Mouse (Mus musculus) lung, postnatal 36 days (tissue): Measurements from ENCODE around the gene Zfp768.
"Not testable (repeated sequence)": the region's sequence is repeated elsewhere in the genome, so short reads cannot be mapped to it uniquely, and the experiment has no call there.

Source experiments
- DNase-seq: peaks from one replicate; pipeline ENCODE4 v3.0.0; 2022; ENCODE audit warnings: mixed read lengths

Zfp768 gene

DNA sequence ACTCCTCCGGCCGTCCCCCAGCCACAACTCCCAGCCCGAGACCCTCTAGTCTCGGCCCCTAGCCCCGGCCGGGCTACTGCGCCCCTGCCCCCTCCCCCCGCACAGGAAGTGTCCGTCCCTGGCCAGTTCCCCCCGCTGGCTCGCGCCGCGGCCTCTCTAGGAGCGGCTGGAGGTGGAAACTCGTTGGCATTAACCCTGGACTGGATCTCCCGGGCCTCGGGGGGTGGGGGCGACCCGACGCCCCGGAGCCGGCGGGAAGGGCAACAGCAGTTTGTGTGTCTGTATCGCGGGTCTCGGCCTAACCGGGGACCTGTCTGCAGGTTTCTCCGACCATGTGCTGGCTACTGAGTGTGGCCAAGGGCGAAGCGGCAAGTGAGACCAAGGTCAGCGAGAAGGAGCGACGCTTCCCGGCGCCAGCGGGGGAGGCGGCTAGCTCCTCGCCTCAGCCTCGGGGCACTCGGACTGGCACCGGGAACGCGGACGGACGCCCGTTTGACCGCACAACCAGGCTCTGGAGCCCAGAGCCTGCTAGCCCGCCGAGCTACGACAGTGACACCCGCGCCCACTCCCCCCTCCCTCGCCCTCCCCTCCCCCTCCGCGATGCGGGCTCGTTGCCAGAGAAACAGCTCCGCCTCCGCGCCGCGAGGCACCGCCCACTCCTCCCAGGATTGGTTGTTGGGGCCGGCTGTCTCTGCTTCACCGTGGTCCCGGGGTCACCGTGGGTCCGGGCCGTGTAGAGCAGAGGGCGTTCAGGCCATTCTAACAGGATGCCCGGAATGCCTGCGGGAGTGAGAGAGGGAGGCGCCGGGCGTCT, at the start of gene Zfp768:
Gene Zfp768 (minus strand): TSS at position 78 of the 814 bp plus-strand sequence.
- DNase-seq, result peak; percentile 94

DNA sequence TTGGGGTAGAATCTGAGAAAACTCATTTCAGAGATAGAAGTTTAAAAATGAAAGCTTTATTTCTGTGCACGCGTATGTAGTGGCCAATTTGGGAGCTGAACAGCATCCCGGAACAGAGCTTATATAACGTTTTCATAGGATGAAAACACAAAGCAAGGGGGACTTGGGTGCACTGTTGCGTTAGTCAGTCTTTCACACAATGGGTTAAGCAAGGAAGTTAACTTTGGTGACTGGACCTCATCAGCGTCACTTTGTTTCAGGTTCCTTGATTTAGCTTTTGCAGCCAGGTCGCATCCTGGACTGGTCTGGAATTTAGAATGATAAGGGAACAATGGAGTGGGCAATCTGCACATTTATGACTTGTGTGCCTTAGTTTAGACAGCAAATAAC, 48.5 kb upstream of the Zfp768 start:
- DNase-seq, result no peak

DNA sequence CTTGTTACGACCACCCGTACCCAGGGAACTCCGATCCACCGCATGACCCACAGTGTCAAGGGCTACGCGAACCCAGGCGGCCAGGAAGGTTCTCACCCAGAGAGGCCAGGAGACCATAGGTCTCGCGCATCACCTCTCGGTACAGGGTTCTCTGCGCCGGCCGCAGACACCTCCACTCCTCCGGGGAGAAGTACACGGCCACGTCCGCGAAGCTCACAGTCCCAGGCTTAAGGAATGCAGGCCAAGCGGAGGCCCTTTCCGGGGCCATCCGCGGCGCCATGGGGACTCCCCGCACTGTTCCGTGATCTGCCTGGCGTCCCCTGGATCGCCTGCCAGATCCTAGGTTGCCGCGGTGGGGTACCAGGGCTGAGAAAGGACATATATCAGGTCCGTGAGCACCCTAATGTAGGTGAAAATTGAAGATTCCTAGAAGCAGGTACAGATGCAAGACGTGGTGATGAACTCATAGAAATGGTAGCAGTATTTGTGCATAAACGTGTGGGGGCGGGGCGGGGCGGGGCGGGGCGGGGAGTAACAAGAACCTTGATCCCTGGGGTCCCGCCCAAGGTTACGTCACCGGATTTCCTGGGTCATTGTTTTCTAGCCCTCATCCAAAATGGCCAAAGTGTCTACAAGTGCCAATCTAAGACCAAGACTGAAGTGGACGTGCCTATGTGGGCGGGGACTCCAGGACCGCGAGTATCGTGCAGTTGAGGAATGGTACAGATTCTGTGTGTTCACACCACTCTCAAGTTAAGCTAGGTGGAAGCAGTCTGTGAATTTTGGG, 48.0 kb upstream of the Zfp768 start, which contains the start of gene E430018J23Rik:
Gene E430018J23Rik (minus strand): TSS at position 473 of the 787 bp plus-strand sequence.
- DNase-seq, result peak; percentile 100

DNA sequence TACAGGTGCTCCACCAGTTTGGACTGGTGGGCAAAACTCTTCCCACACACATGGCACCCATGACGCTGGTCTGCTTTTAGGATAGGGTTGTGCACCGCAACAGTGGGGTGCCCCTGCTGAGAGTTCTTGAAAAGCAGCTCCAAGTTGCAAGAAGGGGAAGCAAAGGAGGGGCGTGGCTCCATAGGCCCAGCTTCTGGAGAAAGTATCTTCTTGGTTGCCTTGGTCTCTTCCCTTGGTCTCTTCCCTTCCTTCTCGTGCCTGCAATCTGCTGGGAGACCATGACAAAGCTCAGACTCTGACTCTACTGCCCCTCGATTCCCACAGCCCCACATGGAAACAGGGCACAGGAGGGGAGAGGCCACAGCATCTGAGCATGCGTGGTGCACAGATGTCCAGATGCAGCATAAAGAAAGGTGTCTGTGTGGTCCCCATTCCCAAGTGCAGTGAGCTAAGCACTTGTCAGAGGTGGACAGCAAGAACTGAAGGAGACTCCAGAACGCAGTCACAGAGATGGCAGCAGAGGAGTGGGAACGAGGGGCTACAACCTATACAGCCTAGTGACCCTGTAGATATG, 46.9 kb upstream of the Zfp768 start:
- DNase-seq, result no peak

DNA sequence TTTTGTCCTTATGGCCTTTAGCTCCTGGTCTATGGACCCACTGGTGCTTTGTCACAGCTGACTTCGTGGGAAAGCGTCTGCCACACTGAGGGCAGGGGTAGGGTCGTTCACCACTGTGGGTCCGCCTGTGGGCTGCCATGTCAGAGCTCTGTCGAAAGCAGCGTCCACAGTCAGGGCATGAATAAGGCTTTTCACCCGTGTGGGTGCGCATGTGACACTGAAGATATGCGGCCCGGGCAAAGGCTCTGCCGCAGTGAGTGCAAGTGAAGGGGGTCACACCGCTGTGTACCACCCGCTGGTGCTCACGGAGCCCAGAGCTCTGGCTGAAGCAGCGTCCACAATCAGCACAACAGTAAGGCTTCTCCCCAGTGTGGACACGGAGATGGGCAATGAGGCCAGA, 46.1 kb upstream of the Zfp768 start:
- no peak for DNase-seq

DNA sequence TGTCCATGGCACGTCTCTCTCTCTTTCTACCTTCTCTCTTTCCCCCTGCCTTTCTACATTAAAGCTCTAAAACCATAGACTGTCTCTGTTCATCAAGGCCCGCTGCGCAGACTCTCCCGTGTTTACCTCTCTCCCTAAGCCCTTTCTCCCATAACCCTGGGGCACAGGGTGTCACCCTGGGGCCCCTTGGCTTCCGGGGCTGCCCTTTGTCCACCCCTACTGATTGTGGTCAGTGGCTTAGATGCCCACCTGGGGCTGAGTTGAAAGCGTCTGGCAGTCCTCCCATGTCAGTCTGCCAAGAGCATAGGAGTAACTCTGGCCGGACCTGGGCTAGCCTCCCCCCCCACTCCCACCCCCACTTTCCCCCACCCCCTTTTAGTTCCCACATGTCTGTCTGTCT, 44.9 kb upstream of the Zfp768 start:
- DNase-seq, result no peak

DNA sequence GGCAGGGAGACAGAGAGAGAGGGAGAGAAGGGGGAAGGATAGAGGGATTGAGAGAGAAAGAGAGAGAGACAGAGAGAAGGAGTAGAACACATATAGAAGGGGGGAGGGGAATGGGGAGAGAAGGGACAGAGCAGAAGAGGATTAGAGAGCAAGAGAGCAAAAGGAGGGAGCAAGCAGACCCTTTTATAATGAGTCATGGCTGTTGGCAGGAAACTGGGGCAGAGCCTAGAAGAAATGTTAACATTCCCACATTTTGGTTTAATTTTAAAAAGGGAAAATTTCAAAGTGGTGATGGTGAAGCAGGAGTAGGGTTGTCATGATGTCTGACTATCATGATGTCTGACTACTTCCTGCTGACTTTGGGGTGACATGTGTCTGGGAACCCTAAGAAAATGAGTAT, 42.8 kb upstream of the Zfp768 start:
- not testable (repeated sequence) for DNase-seq

DNA sequence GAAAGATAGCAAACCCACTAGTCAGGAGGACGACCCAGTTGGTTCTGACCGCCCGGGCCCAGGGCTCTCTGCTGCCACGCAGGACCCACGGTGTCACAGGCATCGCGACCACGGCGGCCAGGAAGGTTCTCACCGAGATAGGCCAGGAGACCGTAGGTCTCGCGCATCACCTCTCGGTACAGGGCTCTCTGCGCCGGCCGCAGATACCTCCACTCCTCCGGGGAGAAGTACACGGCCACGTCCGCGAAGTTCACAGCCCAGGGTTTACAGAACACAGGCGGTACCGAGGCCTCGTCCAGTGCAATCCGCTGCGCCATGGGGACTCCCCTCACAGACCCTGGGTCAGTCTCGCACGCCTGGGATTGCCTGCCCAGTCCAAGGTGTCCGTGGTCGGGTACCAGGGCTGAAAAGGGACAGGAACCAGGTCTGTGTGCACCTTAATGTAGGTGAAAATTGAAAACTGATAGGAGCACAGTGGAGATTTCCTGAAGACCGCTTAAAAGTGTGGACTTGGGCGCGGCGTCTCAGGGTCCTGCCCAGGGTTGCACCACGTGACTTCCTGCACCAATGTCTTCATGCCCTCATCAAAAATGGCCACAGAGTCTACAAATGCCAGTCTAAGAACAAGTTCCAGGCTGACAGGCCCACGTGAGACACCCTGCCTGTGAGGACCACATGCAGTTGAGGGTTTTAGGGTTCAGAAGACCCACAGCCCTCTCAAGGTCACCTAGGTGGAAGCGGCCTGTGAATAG, 41.4 kb upstream of the Zfp768 start, which contains the start of gene 9130019O22Rik:
Gene 9130019O22Rik (minus strand): TSS at position 526 of the 752 bp plus-strand sequence.
- peak; percentile 99 for DNase-seq

DNA sequence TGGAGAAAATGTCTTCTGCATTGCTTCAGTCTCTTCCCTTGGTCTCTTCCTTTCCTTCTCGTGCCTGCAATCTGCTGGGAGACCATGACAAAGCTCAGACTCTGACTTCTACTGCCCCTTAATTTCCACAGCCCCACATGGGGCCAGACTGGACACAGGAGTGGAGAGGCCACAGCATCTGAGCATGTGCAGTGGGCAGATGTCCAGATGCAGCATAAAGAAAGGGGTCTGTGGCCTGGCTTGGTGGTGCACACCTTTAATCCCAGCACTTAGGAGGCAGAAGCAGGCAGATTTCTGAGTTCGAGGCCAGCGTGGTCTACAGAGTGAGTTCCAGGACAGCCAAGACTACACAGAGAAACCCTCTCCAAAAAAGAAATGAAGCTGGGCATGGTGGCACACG, 40.2 kb upstream of the Zfp768 start:
- not testable (repeated sequence) for DNase-seq

DNA sequence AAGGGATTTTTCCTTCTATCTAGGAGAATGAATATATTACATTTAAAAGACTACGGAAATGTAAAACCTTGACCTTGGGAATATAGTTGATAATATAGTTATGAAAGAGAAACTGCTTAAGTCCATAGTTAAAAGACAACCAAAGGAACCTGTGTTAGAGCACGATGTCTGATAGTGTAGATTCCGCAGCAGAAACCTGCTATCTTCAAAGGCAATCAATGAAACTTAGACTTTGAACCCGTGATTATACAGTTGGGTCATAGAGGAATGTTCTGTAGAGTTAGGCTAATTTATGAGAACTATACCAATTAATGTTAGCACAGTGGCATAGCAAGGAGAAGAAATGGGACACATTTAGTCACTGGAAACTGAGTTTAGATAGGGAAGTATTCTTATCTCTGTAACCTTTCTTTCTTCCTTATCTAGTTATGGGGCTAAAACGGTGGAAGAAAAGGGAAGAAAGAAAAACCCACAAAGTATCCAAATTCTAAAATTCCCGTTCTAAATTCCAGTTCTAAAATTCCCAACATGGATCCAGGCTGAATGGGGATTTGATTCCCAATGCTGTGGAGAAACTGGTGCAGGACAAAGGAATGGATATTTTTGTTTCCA, 33.0 kb upstream of the Zfp768 start:
- DNase-seq, result no peak

DNA sequence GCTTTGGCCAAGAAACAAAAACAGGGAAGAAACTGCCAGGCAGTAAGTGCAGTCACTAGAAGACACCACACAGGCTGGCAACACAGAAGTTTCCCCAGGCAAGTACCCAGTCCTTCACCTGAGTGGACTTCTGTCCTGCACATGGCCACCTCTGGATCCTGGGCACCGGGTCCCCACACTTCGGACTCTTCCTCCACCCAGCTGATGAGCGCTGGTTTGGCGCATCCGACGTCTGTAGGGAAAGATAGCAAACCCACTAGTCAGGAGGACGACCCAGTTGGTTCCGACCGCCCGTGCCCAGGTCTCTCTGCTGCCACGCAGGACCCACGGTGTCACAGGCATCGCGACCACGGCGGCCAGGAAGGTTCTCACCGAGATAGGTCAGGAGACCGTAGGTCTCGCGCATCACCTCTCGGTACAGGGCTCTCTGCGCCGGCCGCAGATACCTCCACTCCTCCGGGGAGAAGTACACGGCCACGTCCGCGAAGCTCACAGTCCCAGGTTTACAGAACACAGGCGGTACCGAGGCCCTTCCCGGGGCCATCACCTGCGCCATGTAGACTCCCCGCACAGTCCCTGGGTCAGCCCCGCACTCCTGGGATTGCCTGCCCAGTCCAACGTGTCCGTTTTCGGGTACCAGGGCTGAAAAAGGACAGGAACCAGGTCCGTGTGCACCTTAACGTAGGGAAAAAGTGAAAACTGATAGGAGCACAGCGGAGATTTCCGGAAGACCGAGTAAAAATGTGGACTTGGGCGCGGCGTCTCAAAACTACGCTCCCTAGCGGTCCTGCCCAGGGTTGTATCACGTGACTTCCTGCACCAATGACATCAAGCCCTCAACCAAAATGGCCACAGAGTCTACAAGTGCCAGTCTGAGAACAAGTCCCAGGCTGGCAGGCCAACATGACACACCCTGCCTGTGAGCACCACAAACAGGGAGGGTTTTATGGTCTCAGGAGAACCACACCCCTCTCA, 30.2 kb upstream of the Zfp768 start, which contains the start of gene Zfp747:
Gene Zfp747 (minus strand): TSS at position 780 of the 975 bp plus-strand sequence.
- DNase-seq, result peak; percentile 99

DNA sequence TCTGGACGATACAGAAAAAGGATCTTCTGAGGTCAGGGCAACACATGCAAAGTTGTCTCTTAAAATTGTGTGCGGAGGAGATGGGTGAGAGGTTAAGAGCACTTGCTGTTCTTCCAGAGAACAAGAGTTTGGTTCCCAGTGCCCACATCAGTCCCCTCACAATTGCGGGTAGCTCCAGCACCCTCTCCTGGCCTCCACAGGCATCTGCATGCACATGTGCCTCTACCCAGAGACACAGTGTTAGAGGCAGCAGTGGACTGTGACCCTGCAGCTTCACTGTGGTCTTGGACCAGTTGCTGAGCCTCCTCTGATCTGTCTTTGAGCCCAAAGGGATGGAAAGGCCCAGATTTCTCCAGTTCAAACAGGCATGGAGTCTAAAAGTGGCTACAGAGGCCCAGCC, 26.5 kb upstream of the Zfp768 start:
- DNase-seq, result not testable (repeated sequence)

DNA sequence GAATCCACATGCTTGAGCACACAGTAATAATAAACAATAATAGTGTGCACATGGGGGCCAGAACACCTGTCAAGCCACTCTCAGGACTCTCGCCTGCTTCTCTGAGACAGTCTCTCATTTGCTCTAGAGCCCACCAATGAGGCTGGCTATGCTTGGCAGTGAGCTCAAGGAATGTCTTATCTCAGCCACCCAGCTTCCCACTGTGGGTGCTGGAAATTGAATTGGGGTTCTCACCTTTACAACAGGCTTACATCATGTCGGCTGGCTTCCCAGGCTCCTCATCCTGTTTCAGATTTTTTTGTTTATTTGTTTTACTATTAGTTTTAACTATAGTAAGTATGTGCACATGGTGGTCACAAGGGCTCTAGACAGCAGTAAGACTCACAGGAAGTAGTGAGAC, 25.8 kb upstream of the Zfp768 start:
- DNase-seq, result no peak

DNA sequence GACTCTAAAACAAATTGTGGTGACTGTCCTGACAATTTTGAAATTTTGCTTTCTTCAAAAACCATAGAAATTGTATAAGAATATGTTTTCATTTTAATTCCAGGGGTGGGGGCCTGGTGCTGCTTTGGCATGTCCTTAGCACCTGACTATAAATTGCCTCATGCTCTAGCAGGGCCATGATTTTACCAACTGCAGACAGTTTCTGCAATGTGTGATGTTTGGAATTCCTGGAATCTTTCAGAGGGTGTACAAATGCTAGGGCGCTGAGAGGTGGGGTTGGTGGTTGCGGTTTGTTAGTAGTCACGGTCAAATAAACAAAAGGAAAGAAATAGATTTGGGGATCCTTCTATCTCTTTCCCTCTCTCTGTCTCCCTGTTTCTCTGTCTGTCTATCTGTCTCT, 20.9 kb upstream of the Zfp768 start:
- no peak for DNase-seq

DNA sequence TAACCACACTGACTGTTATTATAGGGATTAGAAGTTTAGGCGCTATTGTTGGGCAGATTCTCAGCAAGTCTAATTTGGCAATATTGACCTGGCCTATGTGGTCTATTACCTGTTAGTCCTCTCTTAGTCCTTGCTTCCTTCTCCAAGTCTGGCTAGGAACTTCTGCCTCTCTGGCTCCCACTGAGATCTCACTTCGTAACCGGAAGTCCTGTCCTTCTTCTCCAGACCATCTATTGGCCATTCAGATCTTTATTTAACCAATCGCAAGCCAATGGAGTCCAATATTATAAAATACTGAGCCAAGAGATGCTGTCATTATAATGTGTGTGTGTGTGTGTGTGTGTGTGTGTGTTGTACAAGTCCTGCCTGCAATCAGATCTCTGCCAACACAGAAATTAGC, 18.8 kb upstream of the Zfp768 start:
- DNase-seq, result peak; percentile 29

DNA sequence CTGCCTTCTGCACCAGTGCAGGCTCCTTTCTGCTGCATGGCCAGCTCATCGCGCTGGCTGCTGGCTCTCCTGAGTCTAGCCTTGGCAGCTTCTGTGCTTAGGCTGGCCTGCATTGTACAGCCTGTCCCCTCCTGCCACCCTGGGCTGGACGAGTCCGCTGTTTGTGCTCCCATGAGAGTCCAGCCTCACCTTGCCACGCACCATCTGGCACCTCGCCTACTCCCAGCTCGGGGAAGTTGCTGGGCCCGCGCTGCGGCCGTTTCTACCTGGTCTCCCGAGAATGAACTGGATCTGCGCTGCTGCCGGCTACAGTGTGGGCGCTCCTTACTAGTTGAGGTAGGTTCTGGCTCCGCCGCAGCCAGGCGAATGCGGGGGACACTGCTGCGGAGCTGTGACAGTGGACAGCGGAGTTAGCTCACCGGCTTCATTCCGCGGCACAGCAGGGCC, 18.1 kb upstream of the Zfp768 start:
- peak; percentile 38 for DNase-seq

DNA sequence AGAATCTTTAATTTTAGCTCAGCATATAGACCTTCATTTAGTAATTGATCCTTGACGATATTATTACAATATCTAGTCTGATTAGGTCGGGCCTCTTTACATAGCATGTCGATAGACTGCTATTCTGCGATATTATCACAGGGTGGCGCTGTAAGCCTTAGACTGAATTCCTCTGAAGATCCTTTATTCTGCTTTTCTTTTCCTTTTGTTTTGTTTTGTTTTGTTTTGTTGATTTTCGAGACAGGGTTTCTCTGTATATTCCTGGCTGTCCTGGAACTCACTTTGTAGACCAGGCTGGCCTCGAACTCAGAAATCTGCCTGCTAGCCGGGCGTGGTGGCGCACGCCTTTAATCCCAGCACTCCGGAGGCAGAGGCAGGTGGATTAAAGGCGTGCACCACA, 17.0 kb upstream of the Zfp768 start:
- DNase-seq, result peak; percentile 69

DNA sequence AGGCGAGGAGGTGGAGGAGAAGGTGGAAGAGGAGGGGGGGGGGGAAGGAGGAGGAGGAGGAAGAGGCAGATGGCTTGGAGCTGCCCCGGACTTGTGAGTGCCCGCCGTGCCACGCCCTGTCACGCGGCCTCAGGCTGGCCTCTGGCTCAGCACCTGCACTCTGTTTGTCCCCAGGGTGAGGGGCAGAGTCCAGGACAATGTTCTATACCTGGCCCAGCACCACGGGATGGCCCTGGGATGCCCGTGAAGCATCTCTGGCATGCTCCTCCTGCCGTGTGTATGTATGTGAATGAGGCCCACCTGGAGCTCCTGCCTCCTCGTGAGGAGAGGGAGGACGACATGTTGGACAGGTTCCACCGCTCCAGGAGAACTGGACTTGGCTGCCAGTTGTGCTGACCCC, 16.1 kb upstream of the Zfp768 start:
- no peak for DNase-seq

DNA sequence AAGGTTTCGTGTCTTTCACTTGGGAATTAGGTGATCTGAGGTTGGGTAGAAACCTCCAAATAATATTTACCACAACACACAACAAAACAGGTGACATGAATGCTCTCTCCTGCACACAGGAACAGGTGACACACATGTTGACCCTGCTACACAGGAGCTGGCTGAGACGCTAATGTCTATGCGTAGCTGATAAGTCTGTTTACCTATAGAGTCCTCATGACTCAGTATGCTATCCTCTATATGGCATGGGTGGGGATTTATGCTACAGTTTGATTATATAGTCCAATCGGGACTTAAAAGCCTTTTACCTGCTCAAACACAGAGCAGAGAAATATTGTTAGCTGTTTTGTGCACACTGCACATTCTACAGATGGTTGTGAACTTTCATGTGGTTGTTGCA, 14.9 kb upstream of the Zfp768 start:
- no peak for DNase-seq

DNA sequence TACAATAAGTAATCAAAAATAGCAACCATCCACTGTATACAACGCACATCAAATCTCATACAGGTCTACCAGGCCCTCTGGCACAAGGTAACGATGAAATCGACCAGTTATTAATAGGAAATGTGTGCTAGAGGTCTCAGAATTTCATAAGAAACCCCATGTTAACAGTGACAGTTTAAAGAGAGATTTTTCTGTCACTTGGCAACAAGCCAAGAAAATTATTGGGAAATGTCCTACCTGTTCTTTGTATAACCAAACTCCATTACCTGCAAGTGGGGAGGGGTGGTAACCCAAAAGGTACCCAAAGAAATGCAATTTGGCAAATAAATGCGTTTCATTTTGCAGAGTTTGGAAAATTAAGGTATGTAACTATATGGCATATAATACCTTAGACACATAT, 13.1 kb upstream of the Zfp768 start:
- no peak for DNase-seq

DNA sequence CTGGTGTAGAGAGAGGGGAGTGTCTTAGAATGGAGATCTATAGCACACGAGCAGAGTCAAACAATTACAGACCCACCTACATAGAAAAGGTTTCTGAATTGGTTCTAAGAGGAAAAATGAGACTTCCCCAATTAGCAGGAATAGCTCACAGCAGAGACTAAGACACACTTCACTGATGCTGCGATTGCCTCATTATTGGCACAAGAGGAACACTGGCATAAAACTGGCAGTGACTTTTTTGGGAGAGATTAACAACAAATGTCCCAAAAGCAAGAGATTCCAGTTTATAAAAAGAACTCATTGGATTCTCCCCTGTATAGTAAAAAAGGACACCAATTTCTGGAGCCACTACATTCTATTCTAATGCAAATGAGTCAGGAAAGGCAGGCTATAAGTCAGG, 12.5 kb upstream of the Zfp768 start:
- DNase-seq, result no peak
